ENCODE assay signal across 34 mouse cellular contexts in genomic region chr13:59945631-59946030, GRCm38 (mm10).
"Had no signal": no experiment of that assay in that cellular context is flagged by ENCODE, and none has a peak within 500 bp of the region (broad histone marks: within the 10 kb centered on the region; RNA-seq: fewer than 3 reads in every experiment).

No protein-coding gene starts in this region.

- H3K27me3 ChIP-seq: hindbrain, embryonic 12.5 days; hindbrain, embryonic 15.5 days; intestine, embryonic 15.5 days had no signal

- H3K9me3 ChIP-seq: heart, embryonic 10.5 days; heart, embryonic 12.5 days; heart, embryonic 13.5 days; heart, embryonic 15.5 days; hindbrain, embryonic 10.5 days; hindbrain, embryonic 12.5 days; hindbrain, embryonic 13.5 days; hindbrain, embryonic 15.5 days; intestine, embryonic 15.5 days; kidney, embryonic 15.5 days had no signal

- H3K4me1 ChIP-seq: intestine, embryonic 15.5 days had no signal

- H3K4me2 ChIP-seq: heart, embryonic 11.5 days; heart, embryonic 12.5 days; heart, embryonic 13.5 days; heart, embryonic 15.5 days; hindbrain, embryonic 12.5 days; hindbrain, embryonic 13.5 days; hindbrain, embryonic 14.5 days; hindbrain, embryonic 15.5 days; intestine, embryonic 15.5 days; kidney, embryonic 15.5 days had no signal

- DNase-seq: heart, postnatal 10 days; heart, postnatal 36 days; heart, postnatal 4 days; kidney, adult 11 months; kidney, adult 18-20 months; kidney, adult 2 months; kidney, adult 8-10 months; kidney, adult 9 months; kidney, postnatal 10 days; kidney, postnatal 14 days; kidney, postnatal 25 days; kidney, postnatal 36 days; kidney, postnatal 4 days; layer of hippocampus, adult 9-11 months; layer of hippocampus, postnatal 36 days had no signal

- H3K9ac ChIP-seq: heart, embryonic 12.5 days; heart, embryonic 13.5 days; heart, embryonic 15.5 days; hindbrain, embryonic 12.5 days; hindbrain, embryonic 13.5 days; hindbrain, embryonic 14.5 days; hindbrain, embryonic 15.5 days; intestine, embryonic 15.5 days; kidney, embryonic 15.5 days had no signal

- H3K36me3 ChIP-seq: heart, embryonic 10.5 days; heart, embryonic 12.5 days; heart, embryonic 13.5 days; heart, embryonic 15.5 days; hindbrain, embryonic 10.5 days; hindbrain, embryonic 12.5 days; hindbrain, embryonic 13.5 days; hindbrain, embryonic 15.5 days; intestine, embryonic 15.5 days; kidney, embryonic 15.5 days had no signal

- H3K4me3 ChIP-seq: heart, embryonic 10.5 days; heart, embryonic 12.5 days; heart, embryonic 13.5 days; heart, embryonic 15.5 days; hindbrain, embryonic 10.5 days; hindbrain, embryonic 12.5 days; hindbrain, embryonic 13.5 days; hindbrain, embryonic 15.5 days; intestine, embryonic 15.5 days; kidney, embryonic 15.5 days; layer of hippocampus, adult 2 months had no signal

- ATAC-seq: hindbrain, embryonic 16.5 days; hindbrain, postnatal 0 days; inflammation-experienced regulatory T-cells, adult 6 months; intestine, embryonic 15.5 days; intestine, embryonic 16.5 days; intestine, postnatal 0 days had no signal

- H3K27ac ChIP-seq: heart, embryonic 10.5 days; heart, embryonic 13.5 days; heart, embryonic 15.5 days; hindbrain, embryonic 10.5 days; hindbrain, embryonic 12.5 days; hindbrain, embryonic 13.5 days; hindbrain, embryonic 14.5 days; hindbrain, embryonic 15.5 days; hindbrain, postnatal 0 days; intestine, embryonic 15.5 days; kidney, embryonic 15.5 days; kidney, postnatal 0 days; layer of hippocampus, adult 2 months had no signal
